Mouse (Mus musculus) WW6 (cell line): ENCODE measurements around the gene Scarb1.

Experiments
- DNase-seq: peaks from one replicate; pipeline ENCODE4 v3.0.0-alpha.2; 2013; ENCODE audit warnings: low read depth, low spot score

Gene Scarb1

GRCm38 (mm10) chr5:125270587-125271130 lies 70.2 kb downstream of the Scarb1 start:
- DNase-seq = no peak

- DNase-seq = no peak
Observed at GRCm38 (mm10) chr5:125269836-125270235, 71.1 kb downstream of the Scarb1 start.

- no peak for DNase-seq
Observed at GRCm38 (mm10) chr5:125269399-125269798, 71.5 kb downstream of the Scarb1 start.

GRCm38 (mm10) chr5:125268033-125268765 lies 72.7 kb downstream of the Scarb1 start:
- no peak for DNase-seq

GRCm38 (mm10) chr5:125267150-125267961 lies 73.5 kb downstream of the Scarb1 start:
- no peak for DNase-seq

GRCm38 (mm10) chr5:125266128-125266527 lies 74.8 kb downstream of the Scarb1 start:
- no peak for DNase-seq

GRCm38 (mm10) chr5:125264700-125265099 lies 76.2 kb downstream of the Scarb1 start:
- DNase-seq = no peak

- no peak for DNase-seq
Observed at GRCm38 (mm10) chr5:125262578-125262977, 78.3 kb downstream of the Scarb1 start.

GRCm38 (mm10) chr5:125253917-125254316 lies 87.0 kb downstream of the Scarb1 start:
- no peak for DNase-seq

GRCm38 (mm10) chr5:125253448-125253847 lies 87.4 kb downstream of the Scarb1 start:
- no peak for DNase-seq

- DNase-seq = no peak
Observed at GRCm38 (mm10) chr5:125252664-125253063, 88.2 kb downstream of the Scarb1 start.

- no peak for DNase-seq
Observed at GRCm38 (mm10) chr5:125251885-125252615, 88.8 kb downstream of the Scarb1 start.

- DNase-seq = no peak
Observed at GRCm38 (mm10) chr5:125249187-125249586, 91.7 kb downstream of the Scarb1 start.

GRCm38 (mm10) chr5:125246711-125247110 lies 94.2 kb downstream of the Scarb1 start:
- DNase-seq = no peak

GRCm38 (mm10) chr5:125245534-125246151 lies 95.3 kb downstream of the Scarb1 start:
- DNase-seq = no peak

GRCm38 (mm10) chr5:125244825-125245533 lies 95.9 kb downstream of the Scarb1 start:
- no peak for DNase-seq

GRCm38 (mm10) chr5:125243928-125244327 lies 97.0 kb downstream of the Scarb1 start:
- DNase-seq = no peak

- no peak for DNase-seq
Observed at GRCm38 (mm10) chr5:125242111-125242510, 98.8 kb downstream of the Scarb1 start.

- no peak for DNase-seq
Observed at GRCm38 (mm10) chr5:125241627-125242026, 99.3 kb downstream of the Scarb1 start.

GRCm38 (mm10) chr5:125240124-125240781 lies 100.6 kb downstream of the Scarb1 start:
- no peak for DNase-seq
